Mouse (Mus musculus) cerebellum, adult 8-10 months (tissue): ENCODE results near the gene Eea1.
"Not testable (repeated sequence)": the region's sequence is repeated elsewhere in the genome, so short reads cannot be mapped to it uniquely, and the experiment has no call there.

ENCODE experiments used
- DNase-seq: peaks from one replicate; pipeline ENCODE4 v3.0.0; 2022

The Eea1 gene

GRCm38 (mm10) chr10:96075880-96076279, 135.4 kb downstream of the Eea1 start:
- DNase-seq, result no peak

GRCm38 (mm10) chr10:96076461-96076860, 136.0 kb downstream of the Eea1 start:
- DNase-seq, result no peak

GRCm38 (mm10) chr10:96077480-96078066, 137.1 kb downstream of the Eea1 start:
- DNase-seq, result not testable (repeated sequence)

GRCm38 (mm10) chr10:96079823-96080222, 139.4 kb downstream of the Eea1 start:
- no peak for DNase-seq

- DNase-seq, result no peak
Observed at GRCm38 (mm10) chr10:96080440-96081381, 140.3 kb downstream of the Eea1 start.

- DNase-seq, result no peak
Observed at GRCm38 (mm10) chr10:96082203-96082602, 141.8 kb downstream of the Eea1 start.

- no peak for DNase-seq
Observed at GRCm38 (mm10) chr10:96089744-96090143, 149.3 kb downstream of the Eea1 start.

- DNase-seq, result peak; percentile 60
Observed at GRCm38 (mm10) chr10:96090388-96090787, 149.9 kb downstream of the Eea1 start.

- no peak for DNase-seq
Observed at GRCm38 (mm10) chr10:96093890-96094531, 153.6 kb downstream of the Eea1 start.

- no peak for DNase-seq
Observed at GRCm38 (mm10) chr10:96094559-96094958, 154.1 kb downstream of the Eea1 start.
